8 mouse cellular contexts compared by ENCODE assay signal in genomic region chr3:53464146-53464698, GRCm38 (mm10). TPM values are rescaled to one million over a fixed set of nuclear protein-coding genes. Genes with fewer than 3 reads are reported as not detected.
DNase-seq lines count a peak whose midpoint lies in the region; ATAC-seq and TF ChIP-seq lines count a peak whose summit lies in the region.

No protein-coding gene starts in this region.

- H3K36me3 ChIP-seq in kidney, adult 2 months (ENCODE audit: control insufficient read depth, insufficient read depth, low read length) = no peaks in the 10 kb centered on the region
- peaks cover 52% of the 10 kb centered on the region for H3K36me3 ChIP-seq in G1E (replicated peaks)
- H3K36me3 ChIP-seq in liver, embryonic 13.5 days = peaks cover 30% of the 10 kb centered on the region

- no peaks in the 10 kb centered on the region for H3K27me3 ChIP-seq in kidney, adult 2 months (replicated peaks; ENCODE audit: control insufficient read depth, insufficient read depth, low read length)
- H3K27me3 ChIP-seq in G1E (ENCODE audit: insufficient read depth, low read length) = no peaks in the 10 kb centered on the region
- H3K27me3 ChIP-seq in liver, embryonic 13.5 days = no peaks in the 10 kb centered on the region

- ATAC-seq in G1E (ENCODE audit: extremely low read depth, insufficient number of reproducible peaks, low FRiP score, poor library complexity, severe bottlenecking) = no peak
- 0 out of 2 replicates have a peak, but pooled peaks have one; percentile 6 for ATAC-seq in erythroid progenitor cell, adult 5-6 weeks (replicated peaks; ENCODE audit: low FRiP score, poor library complexity, severe bottlenecking)
- no peak for ATAC-seq in liver, embryonic 13.5 days (ENCODE audit: low read depth)

- H3K4me1 ChIP-seq in kidney, adult 2 months (ENCODE audit: control insufficient read depth, insufficient read depth, low read length) = peaks cover 20% of the 10 kb centered on the region
- H3K4me1 ChIP-seq in G1E (ENCODE audit: insufficient read depth, low read depth, low read length) = peaks cover 39% of the 10 kb centered on the region
- H3K4me1 ChIP-seq in liver, embryonic 13.5 days (replicated peaks) = peaks cover 56% of the 10 kb centered on the region

- TF ChIP-seq CTCF in kidney, adult 2 months (conservative IDR thresholded peaks at IDR 0.05; ENCODE audit: insufficient read depth, insufficient read length, low read depth, low read length) = no peak
- no peak for TF ChIP-seq CTCF in G1E (IDR thresholded peaks at IDR 0.05; ENCODE audit: low read depth, low read length)

- peak overlapping the region; percentile 80 for H3K4me2 ChIP-seq in liver, embryonic 13.5 days

- H3K4me3 ChIP-seq in kidney, adult 2 months (ENCODE audit: insufficient read depth, low read depth, low read length) = peak overlapping the region; percentile 91
- H3K4me3 ChIP-seq in G1E (ENCODE audit: low read depth, low read length) = peak overlapping the region; percentile 87
- peak overlapping the region; percentile 93 for H3K4me3 ChIP-seq in liver, embryonic 13.5 days (replicated peaks)

- no peak for DNase-seq in kidney, adult 2 months
- no peak for DNase-seq in kidney, adult 18-20 months
- no peak for DNase-seq in G1E (ENCODE audit: low spot score)
- no peak for DNase-seq in liver, embryonic 13.5 days
- no peak for DNase-seq in left cerebral cortex, adult 11 months (ENCODE audit: low spot score)
- no peak for DNase-seq in right cerebral cortex, postnatal 25 days
- DNase-seq in urinary bladder, postnatal 4 days (ENCODE audit: low spot score in 2 of 2) = no peak

- no peak for TF ChIP-seq POLR2A in kidney, adult 2 months (IDR thresholded peaks at IDR 0.05; ENCODE audit: low read depth, low read length)

- H3K9ac ChIP-seq in liver, embryonic 13.5 days = peak overlapping the region; percentile 86

- H3K27ac ChIP-seq in kidney, adult 2 months (ENCODE audit: insufficient read depth, low read depth, low read length) = peak overlapping the region; percentile 71; the same call in 1 of the 2 replicates
- H3K27ac ChIP-seq in liver, embryonic 13.5 days = peak overlapping the region; percentile 85; the same call in 1 of the 2 replicates

- no peaks in the 10 kb centered on the region for H3K9me3 ChIP-seq in G1E (replicated peaks)
- H3K9me3 ChIP-seq in liver, embryonic 13.5 days (replicated peaks) = no peaks in the 10 kb centered on the region

- under 1% methylated on average over 20 of the region's 20 CpGs for WGBS in kidney, adult 2 months
- WGBS in liver, embryonic 13.5 days (ENCODE audit: insufficient replicate concordance) = under 1% methylated on average over 20 of the region's 20 CpGs

RNA-seq across cellular contexts. Expression of gene Proser1, which starts 0.8 kb away (rescaled TPM):
- 14.8 and 15.3 TPM in 2 replicates for polyA plus RNA-seq in kidney, adult 2 months (2012; rRNA removed)
- total RNA-seq in G1E (2014; fragmentation: Nextera tagmentation) = 48.3 and 58.6 TPM in 2 replicates
- total RNA-seq in G1E (2017) = 4.2 and 5.6 TPM in 2 replicates
- polyA plus RNA-seq in G1E (2012) = 46.9 and 60.8 TPM in 2 replicates
- total RNA-seq in erythroid progenitor cell, adult 5-6 weeks (2015; ENCODE audit: low replicate concordance) = 8.6 and 10.1 TPM in 2 replicates
- 5.6 and 9.7 TPM in 2 replicates for total RNA-seq in erythroid progenitor cell, adult 5-6 weeks (2017; ENCODE audit: low replicate concordance)
- polyA plus RNA-seq in liver, embryonic 13.5 days (2015; fragmentation: Nextera tagmentation; extraction: Ambion mirVana) = 4.9 and 5.4 TPM in 2 replicates

RNA-seq across cellular contexts. Expression of gene Nhlrc3, which starts 1.1 kb away (rescaled TPM):
- 9.7 and 10.6 TPM in 2 replicates for polyA plus RNA-seq in kidney, adult 2 months (2012; rRNA removed)
- total RNA-seq in G1E (2014; fragmentation: Nextera tagmentation) = 20.9 and 21.6 TPM in 2 replicates
- 19.3 and 20.6 TPM in 2 replicates for total RNA-seq in G1E (2017)
- polyA plus RNA-seq in G1E (2012) = 3.1 and 3.4 TPM in 2 replicates
- total RNA-seq in erythroid progenitor cell, adult 5-6 weeks (2015; ENCODE audit: low replicate concordance) = 2.5 TPM in 2 replicates
- 7.1 and 7.5 TPM in 2 replicates for total RNA-seq in erythroid progenitor cell, adult 5-6 weeks (2017; ENCODE audit: low replicate concordance)
- 4.0 and 5.0 TPM in 2 replicates for polyA plus RNA-seq in liver, embryonic 13.5 days (2015; fragmentation: Nextera tagmentation; extraction: Ambion mirVana)

RNA-seq across cellular contexts. Expression of gene Stoml3, which starts 24.2 kb away (rescaled TPM):
- polyA plus RNA-seq in kidney, adult 2 months (2012; rRNA removed) = 0.03 TPM in 1 of 2 replicates, not detected in the other
- total RNA-seq in G1E (2014; fragmentation: Nextera tagmentation) (not detected in 2 replicates), G1E (2017) (0.44 TPM in 1 of 2 replicates, not detected in the other)
- polyA plus RNA-seq in G1E (2012) = not detected in 2 replicates
- not detected in 2 replicates for total RNA-seq in erythroid progenitor cell, adult 5-6 weeks (2015; ENCODE audit: low replicate concordance)
- total RNA-seq in erythroid progenitor cell, adult 5-6 weeks (2017; ENCODE audit: low replicate concordance) = 0.30 TPM in 1 of 2 replicates, not detected in the other
- not detected in 2 replicates for polyA plus RNA-seq in liver, embryonic 13.5 days (2015; fragmentation: Nextera tagmentation; extraction: Ambion mirVana)
